Mouse (Mus musculus): ENCODE data around the gene Ssbp1.

DNA sequence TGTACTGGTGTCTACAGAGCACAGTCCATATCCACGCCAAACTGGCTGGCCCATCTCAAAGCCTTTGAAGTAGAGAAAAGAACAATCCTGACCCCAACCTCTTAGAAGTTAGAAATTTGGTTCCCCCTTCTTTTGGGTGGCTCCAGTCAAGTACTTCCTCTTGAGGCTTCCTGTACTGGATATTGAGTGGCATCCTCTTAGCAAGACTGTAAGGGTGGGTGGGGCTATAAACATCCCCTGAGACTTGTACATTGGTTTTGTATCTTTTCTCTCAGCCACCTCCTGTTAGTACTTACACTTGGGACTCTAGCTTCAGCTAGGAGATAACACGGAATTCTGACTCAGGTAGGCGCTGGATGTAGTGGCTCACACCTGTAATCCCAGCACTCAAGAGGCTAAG, 40.9 kb upstream of the Ssbp1 start:
- TF ChIP-seq CTCF (conservative IDR thresholded peaks at IDR 0.05; ENCODE audit: low read length) (no peak), POU5F1 (IDR thresholded peaks at IDR 0.05; ENCODE audit: borderline replicate concordance, low read length) (no peak)

All from E14TG2a.4 (cell line).